Mouse (Mus musculus): ENCODE measurements around the gene Hpdl. TPM values are rescaled to one million over a fixed set of nuclear protein-coding genes. Genes with fewer than 3 reads are reported as not detected.
A peak's percentile ranks its signal among the peaks of the same experiment; 100 is the strongest.

Gene Hpdl
- polyA plus RNA-seq, 1 experiment from 2014 or later: 0.84 TPM

GRCm38 (mm10) chr4:116817486-116817885 is 4.0 kb downstream of the Hpdl start:
- Histone ChIP-seq H3K9me3 (replicated peaks; ENCODE audit: control insufficient read depth, low read length) (no peaks in the 10 kb centered on the region), H3K4me1 (ENCODE audit: control insufficient read depth, insufficient read depth, low read length) (peaks cover 8% of the 10 kb centered on the region; the same call in 1 of the 2 replicates), H3K27ac (ENCODE audit: low read depth, low read length) (no peak overlapping the region), H3K9ac (ENCODE audit: low read depth, low read length) (no peak overlapping the region), H3K36me3 (ENCODE audit: control insufficient read depth, insufficient read depth, low read length) (no peaks in the 10 kb centered on the region; the same call in none of the 2 replicates), H3K4me3 (ENCODE audit: low read depth, low read length) (no peak overlapping the region), H3K27me3 (ENCODE audit: control insufficient read depth, insufficient read depth, low read length) (peaks cover 19% of the 10 kb centered on the region), H3K4me2 (no peak overlapping the region)
- ATAC-seq (replicated peaks; ENCODE audit: insufficient number of reproducible peaks, low FRiP score, low TSS enrichment): no peak
- 85% methylated on average over 6 of the region's 6 CpGs for WGBS (ENCODE audit: insufficient replicate concordance)

- 0 out of 2 replicates have a peak, but pooled peaks cover under 1% of the 10 kb centered on the region for H3K4me1 ChIP-seq (ENCODE audit: control insufficient read depth, insufficient read depth, low read length)
- WGBS (ENCODE audit: insufficient replicate concordance): 81% methylated on average over 5 of the region's 5 CpGs
- no peak overlapping the region for H3K9ac ChIP-seq (ENCODE audit: low read depth, low read length)
- H3K27me3 ChIP-seq (ENCODE audit: control insufficient read depth, insufficient read depth, low read length): peaks cover 10% of the 10 kb centered on the region
- no peak overlapping the region for H3K4me2 ChIP-seq
- ATAC-seq (replicated peaks; ENCODE audit: insufficient number of reproducible peaks, low FRiP score, low TSS enrichment): no peak
- H3K36me3 ChIP-seq (ENCODE audit: control insufficient read depth, insufficient read depth, low read length): no peaks in the 10 kb centered on the region; the same call in none of the 2 replicates
- H3K4me3 ChIP-seq (ENCODE audit: low read depth, low read length): no peak overlapping the region
- H3K27ac ChIP-seq (ENCODE audit: low read depth, low read length): no peak overlapping the region
- no peaks in the 10 kb centered on the region for H3K9me3 ChIP-seq (replicated peaks; ENCODE audit: control insufficient read depth, low read length)
Observed at GRCm38 (mm10) chr4:116815276-116815675, 6.2 kb downstream of the Hpdl start.

GRCm38 (mm10) chr4:116811012-116811411 is 10.5 kb downstream of the Hpdl start:
- Histone ChIP-seq H3K4me1 (ENCODE audit: control insufficient read depth, insufficient read depth, low read length) (peaks cover 4% of the 10 kb centered on the region; the same call in 1 of the 2 replicates), H3K36me3 (ENCODE audit: control insufficient read depth, insufficient read depth, low read length) (no peaks in the 10 kb centered on the region; the same call in none of the 2 replicates), H3K4me3 (ENCODE audit: low read depth, low read length) (no peak overlapping the region), H3K27me3 (ENCODE audit: control insufficient read depth, insufficient read depth, low read length) (no peaks in the 10 kb centered on the region), H3K9ac (ENCODE audit: low read depth, low read length) (no peak overlapping the region), H3K9me3 (replicated peaks; ENCODE audit: control insufficient read depth, low read length) (no peaks in the 10 kb centered on the region), H3K4me2 (no peak overlapping the region), H3K27ac (ENCODE audit: low read depth, low read length) (no peak overlapping the region)
- WGBS (ENCODE audit: insufficient replicate concordance): 63% methylated on average over 3 of the region's 3 CpGs
- ATAC-seq (replicated peaks; ENCODE audit: insufficient number of reproducible peaks, low FRiP score, low TSS enrichment): no peak

- Histone ChIP-seq H3K9me3 (replicated peaks; ENCODE audit: control insufficient read depth, low read length) (no peaks in the 10 kb centered on the region), H3K4me1 (ENCODE audit: control insufficient read depth, insufficient read depth, low read length) (peaks cover 4% of the 10 kb centered on the region; the same call in 1 of the 2 replicates), H3K9ac (ENCODE audit: low read depth, low read length) (peak within 1 kb of the TSS; percentile 84), H3K36me3 (ENCODE audit: control insufficient read depth, insufficient read depth, low read length) (peaks cover 11% of the 10 kb centered on the region), H3K4me2 (peak within 1 kb of the TSS; percentile 73), H3K4me3 (ENCODE audit: low read depth, low read length) (peak within 1 kb of the TSS; percentile 77), H3K27me3 (ENCODE audit: control insufficient read depth, insufficient read depth, low read length) (no peaks in the 10 kb centered on the region), H3K27ac (ENCODE audit: low read depth, low read length) (peak within 1 kb of the TSS; percentile 73)
- ATAC-seq (replicated peaks; ENCODE audit: insufficient number of reproducible peaks, low FRiP score, low TSS enrichment): peak; percentile 96
- WGBS (ENCODE audit: insufficient replicate concordance): under 1% methylated on average over 58 of the region's 58 CpGs
Observed at GRCm38 (mm10) chr4:116807197-116808129, 14.0 kb downstream of the Hpdl start, which contains the start of the genes Toe1 and Mutyh. TSS of gene Toe1 (minus strand) at chr4:116807640. TSS of gene Mutyh (plus strand) at chr4:116807723.

GRCm38 (mm10) chr4:116799901-116800300 is 21.6 kb downstream of the Hpdl start:
- H3K27ac ChIP-seq (ENCODE audit: low read depth, low read length): no peak overlapping the region

GRCm38 (mm10) chr4:116796442-116797110 is 24.9 kb downstream of the Hpdl start:
- H3K4me3 ChIP-seq (ENCODE audit: low read depth, low read length): no peak overlapping the region
- H3K36me3 ChIP-seq (ENCODE audit: control insufficient read depth, insufficient read depth, low read length): no peaks in the 10 kb centered on the region
- 56% methylated on average over 1 of the region's 1 CpGs for WGBS (ENCODE audit: insufficient replicate concordance)
- no peaks in the 10 kb centered on the region for H3K9me3 ChIP-seq (replicated peaks; ENCODE audit: control insufficient read depth, low read length)
- H3K27me3 ChIP-seq (ENCODE audit: control insufficient read depth, insufficient read depth, low read length): no peaks in the 10 kb centered on the region
- H3K9ac ChIP-seq (ENCODE audit: low read depth, low read length): no peak overlapping the region
- ATAC-seq (replicated peaks; ENCODE audit: insufficient number of reproducible peaks, low FRiP score, low TSS enrichment): 0 out of 2 replicates have a peak, but pooled peaks have one; percentile 31
- H3K4me2 ChIP-seq: no peak overlapping the region
- H3K27ac ChIP-seq (ENCODE audit: low read depth, low read length): 0 out of 2 replicates have a peak overlapping the region, but pooled peaks have one; percentile 51
- H3K4me1 ChIP-seq (ENCODE audit: control insufficient read depth, insufficient read depth, low read length): peaks cover 9% of the 10 kb centered on the region; the same call in 1 of the 2 replicates

More at GRCm38 (mm10) chr4:116799901-116800300, 21.6 kb downstream of the Hpdl start:
- H3K4me2 ChIP-seq: no peak overlapping the region
- H3K4me1 ChIP-seq (ENCODE audit: control insufficient read depth, insufficient read depth, low read length): peaks cover 9% of the 10 kb centered on the region; the same call in 1 of the 2 replicates
- no peaks in the 10 kb centered on the region for H3K27me3 ChIP-seq (ENCODE audit: control insufficient read depth, insufficient read depth, low read length)
- WGBS (ENCODE audit: insufficient replicate concordance): 37% methylated on average over 5 of the region's 5 CpGs
- no peak for ATAC-seq (replicated peaks; ENCODE audit: insufficient number of reproducible peaks, low FRiP score, low TSS enrichment)
- H3K4me3 ChIP-seq (ENCODE audit: low read depth, low read length): no peak overlapping the region
- H3K36me3 ChIP-seq (ENCODE audit: control insufficient read depth, insufficient read depth, low read length): peaks cover 9% of the 10 kb centered on the region
- no peak overlapping the region for H3K9ac ChIP-seq (ENCODE audit: low read depth, low read length)
- H3K9me3 ChIP-seq (replicated peaks; ENCODE audit: control insufficient read depth, low read length): no peaks in the 10 kb centered on the region

- Histone ChIP-seq H3K9me3 (replicated peaks; ENCODE audit: control insufficient read depth, low read length) (no peaks in the 10 kb centered on the region), H3K27me3 (ENCODE audit: control insufficient read depth, insufficient read depth, low read length) (no peaks in the 10 kb centered on the region), H3K27ac (ENCODE audit: low read depth, low read length) (no peak overlapping the region), H3K4me2 (no peak overlapping the region), H3K9ac (ENCODE audit: low read depth, low read length) (no peak overlapping the region), H3K4me1 (ENCODE audit: control insufficient read depth, insufficient read depth, low read length) (peaks cover 9% of the 10 kb centered on the region; the same call in 1 of the 2 replicates), H3K36me3 (ENCODE audit: control insufficient read depth, insufficient read depth, low read length) (no peaks in the 10 kb centered on the region), H3K4me3 (ENCODE audit: low read depth, low read length) (no peak overlapping the region)
- no peak for ATAC-seq (replicated peaks; ENCODE audit: insufficient number of reproducible peaks, low FRiP score, low TSS enrichment)
- WGBS (ENCODE audit: insufficient replicate concordance): 76% methylated on average over 2 of the region's 2 CpGs
Observed at GRCm38 (mm10) chr4:116794273-116794672, 27.2 kb downstream of the Hpdl start.

DNA sequence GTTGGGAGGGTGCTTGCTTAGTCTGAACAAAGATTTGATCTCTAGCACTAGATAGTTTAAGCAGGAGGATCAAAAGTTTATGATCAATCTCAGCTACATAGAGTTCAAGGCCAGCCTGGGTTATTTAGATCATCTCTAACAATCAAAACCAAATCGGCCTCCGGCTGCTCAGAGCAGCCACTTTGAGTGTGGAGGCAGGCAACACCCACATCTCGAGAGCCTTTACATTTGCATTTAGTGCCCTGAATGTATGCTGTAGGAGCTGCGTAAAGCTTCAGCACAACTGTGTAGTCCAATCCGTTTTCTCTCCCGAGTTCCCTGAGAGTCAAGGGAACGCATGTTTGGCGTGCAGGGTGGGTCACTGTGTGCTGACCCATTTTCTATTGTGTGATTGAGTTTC is 29.1 kb downstream of the Hpdl start:
- Histone ChIP-seq H3K27ac (ENCODE audit: low read depth, low read length) (no peak overlapping the region), H3K9ac (ENCODE audit: low read depth, low read length) (no peak overlapping the region), H3K4me1 (ENCODE audit: control insufficient read depth, insufficient read depth, low read length) (peaks cover 9% of the 10 kb centered on the region; the same call in 1 of the 2 replicates), H3K9me3 (replicated peaks; ENCODE audit: control insufficient read depth, low read length) (no peaks in the 10 kb centered on the region), H3K4me2 (no peak overlapping the region), H3K36me3 (ENCODE audit: control insufficient read depth, insufficient read depth, low read length) (no peaks in the 10 kb centered on the region), H3K27me3 (ENCODE audit: control insufficient read depth, insufficient read depth, low read length) (no peaks in the 10 kb centered on the region), H3K4me3 (ENCODE audit: low read depth, low read length) (no peak overlapping the region)
- 80% methylated on average over 8 of the region's 8 CpGs for WGBS (ENCODE audit: insufficient replicate concordance)
- no peak for ATAC-seq (replicated peaks; ENCODE audit: insufficient number of reproducible peaks, low FRiP score, low TSS enrichment)
